Mouse (Mus musculus) embryo, embryonic 11 days (tissue): ENCODE data around the gene Gm14406.
"Not testable (repeated sequence)": the region's sequence is repeated elsewhere in the genome, so short reads cannot be mapped to it uniquely, and the experiment has no call there.

Source experiments
- DNase-seq: peaks from one replicate; pipeline ENCODE4 v3.0.0-alpha.2; 2015

Gene Gm14406

GRCm38 (mm10) chr2:177577998-177578397 is at the start of gene Gm14406:
Gm14406 (minus strand) TSS chr2:177578210.
- DNase-seq = not testable (repeated sequence)

DNA sequence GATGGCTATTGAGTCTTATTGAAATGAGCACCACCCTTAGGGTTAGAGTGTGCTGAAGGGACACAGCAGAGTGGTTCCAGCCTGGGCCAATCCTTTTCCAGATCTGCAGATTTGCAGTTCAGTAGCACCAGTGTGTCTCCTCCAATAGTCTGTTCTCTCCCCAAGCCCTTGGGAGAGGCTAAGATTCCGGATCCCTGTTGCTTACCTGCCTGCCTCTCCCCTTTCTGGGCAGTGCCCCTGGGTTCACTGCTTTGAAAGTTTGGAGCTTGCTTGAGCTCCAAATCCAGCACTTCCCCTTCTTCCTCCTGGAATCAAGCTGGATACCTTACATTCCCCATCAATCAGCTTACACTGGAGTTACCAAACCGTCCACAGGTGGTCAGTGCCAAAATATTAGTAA is 2.9 kb downstream of the Gm14406 start:
- DNase-seq = not testable (repeated sequence)

DNA sequence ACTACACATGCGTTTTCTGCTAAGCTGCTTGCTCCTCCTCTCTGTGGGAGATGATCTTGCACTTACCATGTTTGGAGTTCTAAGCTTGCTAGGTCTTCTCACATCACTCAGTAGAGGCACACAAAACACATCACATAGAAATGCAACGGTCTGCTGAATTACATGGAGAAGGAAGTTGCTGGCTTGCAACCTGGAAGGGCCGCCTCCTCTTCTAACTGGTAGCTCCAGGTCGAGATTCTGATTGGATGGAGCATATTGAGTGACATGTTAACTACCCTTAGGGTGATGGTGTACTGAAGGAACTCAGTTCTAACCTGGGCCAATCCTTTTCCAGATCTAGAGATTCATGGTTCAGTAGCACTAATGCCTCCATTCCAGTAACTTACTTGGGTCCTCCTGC is 18.6 kb downstream of the Gm14406 start:
- not testable (repeated sequence) for DNase-seq

GRCm38 (mm10) chr2:177555261-177555660 is 22.7 kb downstream of the Gm14406 start:
- not testable (repeated sequence) for DNase-seq

DNA sequence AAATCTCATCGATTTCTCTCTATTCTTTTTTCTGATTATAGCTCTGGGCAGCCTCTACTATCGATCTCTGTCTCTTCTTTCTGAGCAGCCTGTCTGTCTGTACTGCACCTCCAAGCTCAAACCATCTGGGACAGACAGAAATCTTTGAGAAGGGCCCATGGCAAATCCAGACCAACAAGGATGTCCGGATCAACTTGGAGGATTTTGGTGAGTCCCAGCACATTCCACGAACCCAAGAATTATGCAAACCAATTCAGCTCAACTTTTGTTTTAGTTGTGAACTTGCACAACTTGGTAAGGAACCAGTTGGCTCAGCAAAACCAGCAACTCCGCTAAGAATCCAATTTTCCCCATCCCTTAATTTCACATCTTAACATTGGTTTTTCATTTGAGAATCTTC is 40.3 kb downstream of the Gm14406 start:
- not testable (repeated sequence) for DNase-seq

- not testable (repeated sequence) for DNase-seq
Observed at GRCm38 (mm10) chr2:177537141-177537540, 40.9 kb downstream of the Gm14406 start.

- no peak for DNase-seq
Observed at GRCm38 (mm10) chr2:177535876-177536275, 42.1 kb downstream of the Gm14406 start.

- not testable (repeated sequence) for DNase-seq
Observed at GRCm38 (mm10) chr2:177524171-177524570, 53.8 kb downstream of the Gm14406 start.

- not testable (repeated sequence) for DNase-seq
Observed at GRCm38 (mm10) chr2:177523674-177524073, 54.3 kb downstream of the Gm14406 start.

- no peak for DNase-seq
Observed at GRCm38 (mm10) chr2:177523061-177523460, 54.9 kb downstream of the Gm14406 start.

GRCm38 (mm10) chr2:177520035-177520434 is 58.0 kb downstream of the Gm14406 start:
- no peak for DNase-seq
